Mouse (Mus musculus): ENCODE measurements around the gene Nup133.

The Nup133 gene

GRCm38 (mm10) chr8:123953686-123954085 lies 4.6 kb upstream of the Nup133 start:
- no peak for DNase-seq (ENCODE audit: low read depth, low spot score)

- DNase-seq (ENCODE audit: low read depth, low spot score): no peak
These were observed 1.2 kb upstream of the Nup133 start for GRCm38 (mm10) chr8:123950077-123950802.

- DNase-seq (ENCODE audit: low read depth, low spot score): no peak
These were observed 571 bp upstream of the Nup133 start for GRCm38 (mm10) chr8:123949686-123949986.

- DNase-seq (ENCODE audit: low read depth, low spot score): no peak
These were observed 20.0 kb downstream of the Nup133 start for GRCm38 (mm10) chr8:123929026-123929425.

- no peak for DNase-seq (ENCODE audit: low read depth, low spot score)
These were observed 23.4 kb downstream of the Nup133 start for GRCm38 (mm10) chr8:123925671-123926070.

- peak; percentile 52 for DNase-seq (ENCODE audit: low read depth, low spot score)
These were observed 24.3 kb downstream of the Nup133 start for GRCm38 (mm10) chr8:123924719-123925118.

- no peak for DNase-seq (ENCODE audit: low read depth, low spot score)
These were observed 34.4 kb downstream of the Nup133 start for GRCm38 (mm10) chr8:123914635-123915034.

- DNase-seq (ENCODE audit: low read depth, low spot score): no peak
These were observed 36.8 kb downstream of the Nup133 start for GRCm38 (mm10) chr8:123912265-123912664.

GRCm38 (mm10) chr8:123907604-123908003 lies 41.5 kb downstream of the Nup133 start:
- no peak for DNase-seq (ENCODE audit: low read depth, low spot score)

GRCm38 (mm10) chr8:123902653-123903052 lies 46.4 kb downstream of the Nup133 start:
- no peak for DNase-seq (ENCODE audit: low read depth, low spot score)

GRCm38 (mm10) chr8:123899366-123899765 lies 49.7 kb downstream of the Nup133 start:
- DNase-seq (ENCODE audit: low read depth, low spot score): no peak

GRCm38 (mm10) chr8:123898576-123898975 lies 50.5 kb downstream of the Nup133 start:
- no peak for DNase-seq (ENCODE audit: low read depth, low spot score)

GRCm38 (mm10) chr8:123896774-123897173 lies 52.3 kb downstream of the Nup133 start:
- no peak for DNase-seq (ENCODE audit: low read depth, low spot score)

GRCm38 (mm10) chr8:123896366-123896761 lies 52.7 kb downstream of the Nup133 start:
- no peak for DNase-seq (ENCODE audit: low read depth, low spot score)

- no peak for DNase-seq (ENCODE audit: low read depth, low spot score)
These were observed 53.2 kb downstream of the Nup133 start for GRCm38 (mm10) chr8:123895680-123896365.

- DNase-seq (ENCODE audit: low read depth, low spot score): no peak
These were observed 53.8 kb downstream of the Nup133 start for GRCm38 (mm10) chr8:123895230-123895629.

- DNase-seq (ENCODE audit: low read depth, low spot score): no peak
These were observed 54.5 kb downstream of the Nup133 start, which contains the start of gene Acta1 for GRCm38 (mm10) chr8:123894502-123895097. Gene Acta1 (minus strand): TSS chr8:123894751.

GRCm38 (mm10) chr8:123893413-123893812 lies 55.7 kb downstream of the Nup133 start:
- DNase-seq (ENCODE audit: low read depth, low spot score): no peak

- DNase-seq (ENCODE audit: low read depth, low spot score): no peak
These were observed 56.4 kb downstream of the Nup133 start for GRCm38 (mm10) chr8:123892586-123893155.

GRCm38 (mm10) chr8:123891883-123892585 lies 57.0 kb downstream of the Nup133 start:
- peak; percentile 74 for DNase-seq (ENCODE audit: low read depth, low spot score)

GRCm38 (mm10) chr8:123891271-123891670 lies 57.8 kb downstream of the Nup133 start:
- DNase-seq (ENCODE audit: low read depth, low spot score): no peak

- no peak for DNase-seq (ENCODE audit: low read depth, low spot score)
These were observed 59.3 kb downstream of the Nup133 start for GRCm38 (mm10) chr8:123889797-123890196.
